7 mouse cellular contexts compared by ENCODE assay signal in the genomic region with DNA sequence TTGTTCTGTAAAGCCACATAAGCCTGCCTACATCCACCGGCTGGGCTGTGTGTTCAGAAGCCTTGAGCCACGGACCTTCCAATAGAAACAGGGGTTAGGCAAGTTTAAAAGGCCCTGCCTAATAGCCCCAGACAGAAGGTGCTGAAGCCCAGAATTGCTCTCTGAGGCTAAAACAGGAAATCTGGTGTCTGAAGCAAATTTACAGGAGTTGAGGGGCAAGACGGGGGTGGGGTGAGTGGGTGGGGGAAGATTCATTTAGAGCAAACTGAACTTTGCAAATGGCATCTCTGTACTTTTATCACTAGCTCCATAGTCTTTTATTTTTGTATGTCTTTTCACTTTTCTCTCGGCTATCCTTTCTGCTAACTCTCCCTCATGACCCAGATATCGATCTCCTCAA. TPM values are rescaled to one million over a fixed set of nuclear protein-coding genes. Genes with fewer than 3 reads are reported as not detected.
DNase-seq lines count a peak whose midpoint lies in the region; ATAC-seq and TF ChIP-seq lines count a peak whose summit lies in the region.

No protein-coding gene starts in this region.

- no peak for TF ChIP-seq POLR2A in thymus, adult 2 months (IDR thresholded peaks at IDR 0.05; ENCODE audit: control insufficient read depth, extremely low read depth, insufficient read depth, low read length, poor library complexity)

- no peak for TF ChIP-seq CTCF in thymus, adult 2 months (IDR thresholded peaks at IDR 0.05; ENCODE audit: borderline replicate concordance, control insufficient read depth, extremely low read depth, insufficient read depth, low read length, poor library complexity)

- H3K27me3 ChIP-seq in thymus, adult 2 months (ENCODE audit: control insufficient read depth, insufficient read depth, low read length), result no peaks in the 10 kb centered on the region
- peaks cover under 1% of the 10 kb centered on the region for H3K27me3 ChIP-seq in forebrain, embryonic 12.5 days
- no peaks in the 10 kb centered on the region for H3K27me3 ChIP-seq in liver, embryonic 12.5 days (replicated peaks)

- peak overlapping the region; percentile 82 for H3K9ac ChIP-seq in forebrain, embryonic 12.5 days
- peak overlapping the region; percentile 91 for H3K9ac ChIP-seq in liver, embryonic 12.5 days

- H3K4me1 ChIP-seq in thymus, adult 2 months (replicated peaks; ENCODE audit: control insufficient read depth, insufficient read depth, low read length), result peaks cover 24% of the 10 kb centered on the region
- H3K4me1 ChIP-seq in forebrain, embryonic 12.5 days, result peaks cover 21% of the 10 kb centered on the region
- H3K4me1 ChIP-seq in liver, embryonic 12.5 days, result peaks cover 35% of the 10 kb centered on the region

- H3K4me3 ChIP-seq in thymus, adult 2 months (ENCODE audit: control insufficient read depth, insufficient read depth, low read length), result no peak overlapping the region
- H3K4me3 ChIP-seq in forebrain, embryonic 12.5 days (replicated peaks), result peak overlapping the region; percentile 81
- peak overlapping the region; percentile 80 for H3K4me3 ChIP-seq in liver, embryonic 12.5 days

- ATAC-seq in forebrain, embryonic 12.5 days (ENCODE audit: low FRiP score), result no peak
- ATAC-seq in liver, embryonic 12.5 days, result no peak

- WGBS in thymus, adult 2 months, result 0% methylated on average over 5 of the region's 5 CpGs
- 22% methylated on average over 5 of the region's 5 CpGs for WGBS in forebrain, embryonic 12.5 days
- WGBS in liver, embryonic 12.5 days (ENCODE audit: insufficient replicate concordance), result 16% methylated on average over 5 of the region's 5 CpGs

- H3K9me3 ChIP-seq in forebrain, embryonic 12.5 days, result no peaks in the 10 kb centered on the region
- H3K9me3 ChIP-seq in liver, embryonic 12.5 days (replicated peaks), result no peaks in the 10 kb centered on the region

- H3K27ac ChIP-seq in thymus, adult 2 months (ENCODE audit: control insufficient read depth, insufficient read depth, low read length), result peak overlapping the region; percentile 91
- peak overlapping the region; percentile 96 for H3K27ac ChIP-seq in forebrain, embryonic 12.5 days
- peak overlapping the region; percentile 95 for H3K27ac ChIP-seq in liver, embryonic 12.5 days

- DNase-seq in thymus, adult 2 months, result peak; percentile 5
- no peak for DNase-seq in thymus, adult 18-20 months
- peak; percentile 30 for DNase-seq in thymus, postnatal 4 days
- no peak for DNase-seq in adrenal gland, postnatal 10 days
- DNase-seq in B cell, adult 2 months, result no peak

- peak overlapping the region; percentile 66 for H3K4me2 ChIP-seq in forebrain, embryonic 12.5 days
- peak overlapping the region; percentile 83 for H3K4me2 ChIP-seq in liver, embryonic 12.5 days

- H3K36me3 ChIP-seq in thymus, adult 2 months (ENCODE audit: control insufficient read depth, insufficient read depth, low read length), result no peaks in the 10 kb centered on the region
- 0 out of 2 replicates have a peak, but pooled peaks cover 2% of the 10 kb centered on the region for H3K36me3 ChIP-seq in forebrain, embryonic 12.5 days (replicated peaks)
- H3K36me3 ChIP-seq in liver, embryonic 12.5 days, result peaks cover 18% of the 10 kb centered on the region

RNA-seq across cellular contexts. Expression of a gene that starts 0.7 kb away (rescaled TPM):
- 21.3 and 29.3 TPM in 2 replicates for polyA plus RNA-seq in thymus, adult 2 months (2012; rRNA removed)
- polyA plus RNA-seq in forebrain, embryonic 12.5 days (2016; fragmentation: Nextera tagmentation; extraction: Ambion mirVana), result 74.7 and 77.3 TPM in 2 replicates
- polyA plus RNA-seq in liver, embryonic 12.5 days (2016; fragmentation: Nextera tagmentation; extraction: Ambion mirVana), result 45.2 and 46.5 TPM in 2 replicates
- 10 to 100 TPM; 16.4 to 21.9 TPM for total RNA-seq in adrenal gland, postnatal 10 days (2021)

RNA-seq across cellular contexts. Expression of a gene that starts 5.5 kb away (rescaled TPM):
- 0.19 and 0.24 TPM in 2 replicates for polyA plus RNA-seq in thymus, adult 2 months (2012; rRNA removed)
- polyA plus RNA-seq in forebrain, embryonic 12.5 days (2016; fragmentation: Nextera tagmentation; extraction: Ambion mirVana), result 0.18 and 0.42 TPM in 2 replicates
- not detected in 2 replicates for polyA plus RNA-seq in liver, embryonic 12.5 days (2016; fragmentation: Nextera tagmentation; extraction: Ambion mirVana)
- total RNA-seq in adrenal gland, postnatal 10 days (2021), result not detected

RNA-seq across cellular contexts. Expression of a gene that starts 19.5 kb away (rescaled TPM):
- 9.8 and 10.9 TPM in 2 replicates for polyA plus RNA-seq in thymus, adult 2 months (2012; rRNA removed)
- polyA plus RNA-seq in forebrain, embryonic 12.5 days (2016; fragmentation: Nextera tagmentation; extraction: Ambion mirVana), result 21.1 and 21.8 TPM in 2 replicates
- 24.1 and 25.1 TPM in 2 replicates for polyA plus RNA-seq in liver, embryonic 12.5 days (2016; fragmentation: Nextera tagmentation; extraction: Ambion mirVana)
- 10 to 100 TPM; 21.6 to 27.3 TPM for total RNA-seq in adrenal gland, postnatal 10 days (2021)

RNA-seq across cellular contexts. Expression of a gene that starts 22.8 kb away (rescaled TPM):
- 0.39 and 0.96 TPM in 2 replicates for polyA plus RNA-seq in thymus, adult 2 months (2012; rRNA removed)
- 0.54 and 0.87 TPM in 2 replicates for polyA plus RNA-seq in forebrain, embryonic 12.5 days (2016; fragmentation: Nextera tagmentation; extraction: Ambion mirVana)
- polyA plus RNA-seq in liver, embryonic 12.5 days (2016; fragmentation: Nextera tagmentation; extraction: Ambion mirVana), result 0.31 and 0.51 TPM in 2 replicates
- total RNA-seq in adrenal gland, postnatal 10 days (2021), result 10 to 100 TPM in 1 of 2 experiments, 1 to 10 TPM in 1; 7.4 to 17.5 TPM

RNA-seq across cellular contexts. Expression of a gene that starts 36.9 kb away (rescaled TPM):
- polyA plus RNA-seq in thymus, adult 2 months (2012; rRNA removed), result 1.2 and 6.6 TPM in 2 replicates
- polyA plus RNA-seq in forebrain, embryonic 12.5 days (2016; fragmentation: Nextera tagmentation; extraction: Ambion mirVana), result 0.94 and 1.3 TPM in 2 replicates
- 1.8 and 2.8 TPM in 2 replicates for polyA plus RNA-seq in liver, embryonic 12.5 days (2016; fragmentation: Nextera tagmentation; extraction: Ambion mirVana)
- 10 to 100 TPM; 12.8 to 22.3 TPM for total RNA-seq in adrenal gland, postnatal 10 days (2021)

Comparison
In these comparisons a context has a peak if more than half of its experiments do, and no peak if none do; other contexts are left out.
1. DNase-seq: peak in thymus, adult 2 months (single experiment) and thymus, postnatal 4 days (single experiment); none in thymus, adult 18-20 months (0 of 2), adrenal gland, postnatal 10 days (single experiment) and B cell, adult 2 months (0 of 2).
2. Peak in every context shown above with its lines, with median percentiles within 50 percentile points of each other: H3K27ac ChIP-seq.